Mouse (Mus musculus) right cerebral cortex, postnatal 4 days (tissue): Measurements from ENCODE around the gene Trim43a.
"Not testable (repeated sequence)": the region's sequence is repeated elsewhere in the genome, so short reads cannot be mapped to it uniquely, and the experiment has no call there.

ENCODE experiments used
- DNase-seq: peaks from one replicate; pipeline ENCODE4 v3.0.0-alpha.2; 2022

The Trim43a gene

GRCm38 (mm10) chr9:88580591-88580990 lies at the start of gene Trim43a:
TSS of gene Trim43a (plus strand) at chr9:88580891.
- DNase-seq = not testable (repeated sequence)

DNA sequence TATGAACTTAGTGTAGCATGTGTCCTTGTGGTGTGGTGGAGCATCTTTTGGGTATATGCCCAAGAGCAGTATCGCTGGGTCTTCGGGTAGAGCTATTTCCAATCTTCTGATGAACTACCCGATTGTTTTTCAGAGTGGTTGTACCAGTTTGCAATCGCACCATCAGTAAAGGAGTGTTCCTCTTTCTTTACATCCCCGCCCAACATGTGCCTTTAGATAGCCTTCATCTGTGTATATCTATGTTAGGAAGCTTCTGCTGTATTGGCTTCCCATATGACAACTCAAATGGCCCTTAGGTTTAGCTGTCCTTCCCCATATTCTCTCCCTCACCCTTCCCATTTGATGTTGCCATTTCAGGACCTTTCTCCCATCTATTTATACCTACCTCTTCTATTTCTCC lies 46.6 kb upstream of the Trim43a start:
- DNase-seq = no peak

DNA sequence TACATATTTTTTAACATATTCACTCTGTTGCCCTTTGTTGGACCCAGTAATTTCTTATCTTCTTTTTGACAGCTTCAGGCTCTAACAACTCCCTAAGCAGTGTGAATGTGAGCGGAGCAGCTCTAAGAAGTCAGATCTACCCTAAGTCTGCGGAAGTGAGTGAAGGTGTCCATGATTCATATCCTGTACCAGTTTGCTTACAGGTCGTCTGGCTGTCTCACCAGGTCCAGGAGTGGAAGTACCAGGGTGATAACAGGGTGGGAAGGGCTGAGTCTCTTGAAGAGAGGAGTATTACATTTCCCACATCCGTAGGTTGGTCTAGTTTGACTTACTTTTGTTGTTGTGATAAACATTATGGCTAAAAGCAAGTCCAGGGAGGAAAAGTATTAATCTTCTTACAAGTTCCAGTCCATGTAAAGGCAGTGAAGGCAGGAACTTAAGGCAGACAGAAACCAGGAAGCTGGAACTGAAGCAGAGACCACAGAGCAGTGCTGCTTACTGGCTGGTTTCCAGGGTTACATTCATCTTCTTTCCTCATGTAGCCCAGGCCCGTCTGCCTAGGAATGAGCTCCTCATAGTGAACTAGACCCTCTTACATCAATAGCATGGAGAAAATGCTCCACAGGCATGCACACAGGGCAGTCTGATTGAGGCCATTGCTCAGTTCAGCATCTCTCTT lies 41.0 kb upstream of the Trim43a start:
- no peak for DNase-seq

- DNase-seq = no peak
These were observed 37.9 kb upstream of the Trim43a start for GRCm38 (mm10) chr9:88542816-88543215.

DNA sequence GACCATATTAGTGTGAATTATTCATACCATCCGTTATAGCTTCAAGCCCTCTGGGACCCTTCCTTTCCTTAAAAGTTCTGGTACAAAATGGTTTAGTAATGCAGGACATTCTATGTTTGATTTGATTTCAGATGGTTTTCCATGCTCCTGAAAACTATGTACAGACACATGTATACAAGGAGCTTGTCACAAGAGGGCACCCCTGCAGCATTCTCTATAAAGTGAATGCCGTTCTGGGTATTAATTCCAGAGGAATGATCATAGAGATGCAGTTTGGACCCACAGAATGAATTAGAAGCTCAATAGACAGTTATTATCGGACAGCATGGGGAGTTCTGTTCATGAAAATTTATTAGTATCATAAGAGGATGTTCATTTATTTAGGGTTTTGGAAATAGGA lies 35.2 kb upstream of the Trim43a start:
- DNase-seq = peak; percentile 38

DNA sequence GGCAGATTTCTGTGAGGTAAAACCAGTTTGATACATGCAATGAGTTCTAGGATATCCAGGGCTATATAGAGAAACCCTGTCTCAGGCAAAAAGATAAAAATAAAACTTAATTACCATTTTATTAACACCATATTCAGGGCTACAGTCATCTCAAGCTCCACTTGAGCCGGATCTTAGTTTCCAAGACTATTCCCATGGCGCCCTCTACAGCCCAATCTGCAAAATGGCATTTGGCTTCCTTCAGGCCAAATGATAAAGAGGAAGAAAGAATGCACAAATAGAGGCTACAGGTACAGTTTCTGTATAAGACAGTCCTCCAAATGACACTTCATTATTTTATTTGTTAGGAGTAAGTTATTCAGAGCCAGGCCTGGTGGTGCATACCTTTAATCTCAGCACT lies 34.5 kb upstream of the Trim43a start:
- DNase-seq = peak; percentile 50

DNA sequence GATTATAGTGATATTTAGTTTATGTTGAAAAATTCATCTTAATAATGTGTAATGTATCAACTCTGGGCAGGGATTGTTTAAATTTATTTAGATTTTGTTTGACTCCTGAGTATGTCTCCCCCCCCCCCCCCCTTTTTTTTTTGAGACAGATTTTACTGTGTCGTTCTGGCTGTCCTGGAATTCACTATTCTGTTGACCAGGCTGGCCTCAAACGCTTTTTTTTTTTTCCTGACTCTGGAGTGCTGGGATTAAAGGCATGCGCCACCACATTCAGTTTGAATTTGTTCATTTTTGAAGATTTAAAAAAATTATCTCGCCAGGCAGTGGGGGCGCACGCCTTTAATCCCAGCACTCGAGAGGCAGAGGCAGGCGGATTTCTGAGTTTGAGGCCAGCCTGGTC lies 34.0 kb upstream of the Trim43a start:
- no peak for DNase-seq

DNA sequence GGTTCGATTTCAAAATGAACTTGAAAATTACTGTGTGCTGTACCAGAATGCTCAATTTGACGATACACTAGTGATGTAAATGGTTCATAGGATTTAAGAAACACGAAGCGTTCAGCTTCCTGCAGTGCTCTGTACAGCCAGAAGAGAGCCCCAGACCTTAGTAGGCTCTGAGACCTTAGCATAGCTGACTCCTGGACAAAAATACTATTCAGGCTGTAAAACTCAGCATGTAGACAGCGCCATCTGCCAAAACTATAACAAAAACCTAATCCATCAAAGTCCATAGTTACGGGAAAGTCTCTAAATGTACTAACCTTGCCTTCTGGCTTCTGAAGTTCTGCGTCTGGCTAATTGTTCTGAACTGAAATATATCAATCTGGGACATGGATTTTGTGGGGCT lies 33.4 kb upstream of the Trim43a start:
- no peak for DNase-seq

DNA sequence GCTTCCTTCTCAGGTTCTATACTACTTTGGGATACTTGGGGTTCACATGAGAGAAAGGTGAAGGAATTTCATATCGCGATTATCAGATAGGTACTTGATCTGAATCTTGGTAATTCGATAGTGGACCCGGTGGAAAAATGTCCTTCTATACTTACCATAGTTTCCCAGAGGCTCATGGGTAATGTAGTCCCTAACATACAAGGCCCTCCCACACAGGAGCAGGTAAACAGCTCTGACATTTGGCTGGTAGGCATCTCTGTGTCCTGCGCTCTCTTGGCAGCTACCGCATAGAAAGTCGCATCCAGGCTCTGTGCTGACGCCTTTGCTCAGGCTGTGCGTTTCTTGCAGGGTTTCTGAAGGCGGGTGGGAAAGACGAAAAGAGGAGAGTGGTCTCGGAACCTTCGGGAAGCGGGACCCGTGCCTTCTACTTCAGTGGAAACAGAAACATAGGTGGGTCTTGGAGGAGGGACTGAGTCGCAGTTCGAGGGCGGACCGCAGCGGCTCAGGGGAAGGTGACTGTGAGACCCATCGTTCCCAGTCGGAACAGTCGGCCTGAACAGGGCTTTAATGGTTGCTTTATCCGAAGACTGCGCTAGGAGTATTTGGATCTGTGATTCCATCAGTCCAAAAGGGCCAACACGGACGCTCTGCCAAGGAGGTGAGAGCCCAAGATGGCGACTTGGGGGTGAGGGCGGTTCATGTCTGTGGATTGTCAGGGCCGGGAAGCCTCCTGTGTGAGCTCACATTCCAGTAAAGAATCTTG lies 32.7 kb upstream of the Trim43a start, which contains the start of gene Zfp949:
Gene Zfp949 (plus strand): TSS at position 170 of the 763 bp plus-strand sequence.
- DNase-seq = peak; percentile 47

DNA sequence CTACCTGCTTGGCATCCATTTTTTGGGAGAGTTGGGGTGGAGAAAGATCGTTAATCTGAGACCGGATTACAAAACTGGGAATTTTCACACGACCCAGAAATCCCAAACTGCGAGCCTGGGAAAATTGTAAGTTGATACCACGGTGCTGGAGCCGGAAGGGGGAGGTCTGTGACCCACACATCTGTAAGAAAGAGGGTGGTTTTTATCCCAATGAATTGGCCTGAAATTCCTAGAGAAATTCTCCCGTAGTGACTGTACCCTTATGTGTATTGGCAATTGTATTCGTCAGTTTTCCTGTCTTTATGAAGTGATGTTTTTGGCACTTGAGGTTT lies 32.1 kb upstream of the Trim43a start:
- no peak for DNase-seq

DNA sequence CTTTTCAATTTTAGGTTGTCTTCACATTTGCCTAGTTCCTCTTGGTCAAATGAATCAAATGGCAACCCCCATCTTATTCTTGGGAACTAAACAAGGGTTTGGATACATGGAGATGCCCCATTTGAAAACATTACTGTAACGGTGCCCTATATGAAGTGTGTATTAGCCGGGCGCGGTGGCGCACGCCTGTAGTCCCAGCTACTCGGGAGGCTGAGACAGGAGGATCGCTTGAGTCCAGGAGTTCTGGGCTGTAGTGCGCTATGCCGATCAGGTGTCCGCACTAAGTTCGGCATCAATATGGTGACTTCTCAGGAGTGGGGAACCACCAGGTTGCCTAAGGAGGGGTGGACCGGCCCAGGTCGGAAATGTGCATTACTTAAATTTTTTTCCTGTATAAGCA lies 27.6 kb upstream of the Trim43a start:
- DNase-seq = no peak

DNA sequence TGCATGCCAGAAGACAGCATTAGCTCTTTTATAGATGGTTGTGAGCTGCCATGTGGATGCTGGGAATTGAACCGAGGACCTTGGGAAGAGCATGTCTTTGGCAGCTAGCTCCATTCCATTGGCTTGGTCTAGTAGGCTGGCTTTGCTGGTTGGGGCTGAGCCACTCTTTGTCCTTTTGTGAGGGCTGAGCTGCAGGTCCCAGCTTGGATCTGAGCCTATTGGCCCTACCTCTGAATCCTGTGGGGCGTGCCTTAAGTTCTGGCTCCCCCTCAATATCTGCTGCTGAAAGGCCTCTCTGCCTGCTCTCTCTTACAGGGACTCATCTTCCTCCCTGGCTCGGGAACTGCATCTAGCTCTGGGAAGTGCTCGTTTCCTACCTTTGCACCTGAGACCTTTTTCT lies 22.5 kb upstream of the Trim43a start:
- DNase-seq = no peak

- DNase-seq = not testable (repeated sequence)
These were observed 19.2 kb upstream of the Trim43a start for GRCm38 (mm10) chr9:88561476-88561875.

DNA sequence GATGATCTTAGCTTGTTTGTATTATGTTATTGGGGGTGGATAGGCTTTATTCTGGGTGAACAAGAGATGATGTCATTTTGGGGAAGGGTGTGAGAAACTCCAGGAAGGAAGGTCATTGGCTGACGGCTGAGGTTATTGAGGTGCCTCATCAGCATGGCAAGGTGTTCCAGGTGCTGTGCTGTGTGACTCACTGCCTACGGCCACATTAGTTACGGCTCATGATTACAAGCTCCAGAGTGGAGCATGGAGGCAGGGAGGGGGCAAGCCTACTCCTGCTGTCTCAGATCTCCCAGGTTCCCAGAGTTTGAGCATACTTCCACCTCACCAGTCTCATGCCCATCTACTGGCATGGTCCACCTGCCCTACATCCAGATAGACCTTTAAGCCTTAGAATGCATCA lies 10.2 kb upstream of the Trim43a start:
- not testable (repeated sequence) for DNase-seq

GRCm38 (mm10) chr9:88593708-88594107 lies 13.0 kb downstream of the Trim43a start:
- not testable (repeated sequence) for DNase-seq

DNA sequence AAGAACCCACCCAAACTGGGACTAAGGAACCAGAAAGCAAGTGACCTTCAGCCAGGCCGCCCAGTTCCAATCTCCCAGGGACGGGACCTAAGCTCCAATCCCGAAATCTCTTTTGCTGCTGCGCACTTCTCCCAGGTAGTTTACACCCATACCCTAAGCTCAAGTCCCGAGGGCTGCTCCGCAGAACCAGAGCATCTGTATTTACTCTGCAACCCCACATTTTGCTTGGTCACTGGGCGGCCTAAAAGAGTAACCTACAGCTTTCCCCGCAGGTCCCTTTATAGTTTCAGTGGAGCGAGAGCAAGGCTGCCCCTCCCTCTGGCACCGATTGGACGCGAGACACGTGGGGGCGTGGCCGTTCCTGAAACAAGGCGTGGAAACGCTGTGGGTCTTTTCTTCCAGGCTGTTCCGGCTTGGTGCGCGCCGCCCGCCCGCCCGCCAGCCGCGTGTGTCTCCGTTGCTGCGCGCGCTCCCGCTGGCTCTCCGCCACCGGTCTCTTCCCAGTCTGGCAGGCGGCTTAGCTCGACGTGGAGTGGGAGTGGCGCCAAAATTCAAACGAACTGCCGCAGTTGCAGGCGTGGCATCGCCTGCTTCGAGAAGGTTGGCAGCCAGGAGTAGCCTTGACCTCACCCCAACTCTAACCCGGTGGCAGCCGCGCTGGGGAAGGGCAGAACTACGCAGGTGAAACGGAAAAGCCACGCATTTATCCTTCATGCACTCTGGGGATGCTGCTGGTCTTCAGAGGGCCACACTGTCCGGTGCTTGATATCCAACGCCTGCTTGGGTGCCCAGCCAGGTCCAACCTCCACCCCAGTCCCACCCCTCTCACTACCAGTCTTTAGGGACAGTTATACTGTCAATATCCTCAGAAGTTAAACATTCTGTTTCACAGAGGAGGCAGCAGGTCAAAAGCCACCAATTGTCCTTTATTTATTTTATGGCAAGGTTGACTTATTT lies 18.8 kb downstream of the Trim43a start:
- peak; percentile 100 for DNase-seq

GRCm38 (mm10) chr9:88625803-88626514 lies 45.3 kb downstream of the Trim43a start:
- DNase-seq = not testable (repeated sequence)

GRCm38 (mm10) chr9:88638125-88638524 lies 57.4 kb downstream of the Trim43a start:
- not testable (repeated sequence) for DNase-seq
